Mouse (Mus musculus): Measurements from ENCODE around the gene Hivep3.

Hivep3 gene

DNA sequence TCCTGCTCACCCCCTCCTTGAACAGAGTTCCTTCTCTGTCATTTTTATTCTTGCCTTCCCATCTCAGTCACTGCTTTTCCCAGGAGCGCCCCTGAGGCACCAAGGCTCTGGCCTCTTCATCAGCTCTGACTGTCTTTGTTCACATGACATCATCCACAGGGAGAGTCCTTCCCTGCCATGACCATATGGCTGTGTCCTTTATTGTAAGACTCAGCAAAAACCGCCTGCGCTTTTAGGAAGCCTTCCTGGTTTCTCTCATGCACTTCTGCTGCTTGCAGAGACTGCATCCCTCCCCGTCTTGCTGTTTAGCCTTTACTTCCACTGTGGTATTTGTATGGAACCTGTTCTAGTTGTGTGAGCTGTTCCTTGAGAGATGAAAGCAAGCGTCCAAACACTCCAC is 216.6 kb downstream of the Hivep3 start:
- no peak for DNase-seq

DNA sequence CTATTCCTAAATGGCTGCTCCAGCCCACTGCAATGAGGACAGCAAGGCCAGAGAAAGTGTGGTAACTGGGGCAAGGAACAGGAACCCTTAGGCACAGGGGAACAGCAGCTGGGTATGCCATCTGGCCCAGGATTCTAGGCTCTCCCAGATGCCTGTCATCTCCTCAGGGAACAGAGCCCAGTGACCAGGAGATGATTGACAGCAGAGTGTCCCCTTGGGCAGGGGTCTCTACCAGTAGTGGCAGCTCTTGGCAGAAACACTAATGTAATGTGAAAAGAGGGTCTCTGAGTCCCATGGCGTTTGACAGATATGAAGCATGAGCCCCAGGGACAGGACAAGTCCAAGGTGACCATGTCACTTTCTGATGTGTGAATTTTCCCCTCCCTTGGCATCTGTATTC is 217.5 kb downstream of the Hivep3 start:
- DNase-seq = no peak

DNA sequence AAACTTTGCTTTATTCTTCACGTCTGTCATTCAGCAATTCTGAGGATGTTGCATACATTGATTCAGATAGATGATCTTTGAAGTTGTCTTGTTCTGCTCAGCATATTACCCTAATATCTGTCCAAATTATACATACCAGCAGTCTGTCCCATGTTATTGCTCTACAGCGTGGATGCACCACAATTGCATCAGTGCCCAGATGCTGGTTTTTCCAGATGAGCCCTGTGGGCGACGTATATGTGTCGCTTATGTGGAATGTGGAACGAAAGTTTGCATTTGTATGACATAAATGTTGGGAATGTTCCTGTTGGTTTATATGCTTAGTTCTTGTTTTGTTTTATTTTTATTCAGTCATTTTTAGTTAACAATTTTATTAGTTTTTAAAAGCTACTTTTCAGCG is 221.4 kb downstream of the Hivep3 start:
- DNase-seq = no peak

DNA sequence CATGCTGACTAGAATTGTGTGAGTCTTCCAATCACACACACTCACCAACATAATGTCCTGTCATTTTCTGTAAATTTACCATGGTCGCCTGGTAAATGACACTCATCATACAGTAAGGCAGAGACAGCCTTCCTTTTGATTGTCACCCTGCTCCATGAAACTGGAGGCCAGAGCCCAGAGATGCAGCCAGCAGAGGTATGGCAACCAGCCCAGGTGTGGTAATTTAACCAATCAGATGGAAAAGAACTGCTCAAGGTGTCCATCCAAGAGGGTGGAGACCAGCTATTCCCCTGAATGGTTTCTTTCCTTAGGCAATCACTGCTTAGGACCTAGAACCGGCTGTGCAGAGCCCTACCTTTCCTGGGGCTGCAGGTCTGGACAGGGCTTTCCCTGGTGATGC is 224.4 kb downstream of the Hivep3 start:
- no peak for DNase-seq

DNA sequence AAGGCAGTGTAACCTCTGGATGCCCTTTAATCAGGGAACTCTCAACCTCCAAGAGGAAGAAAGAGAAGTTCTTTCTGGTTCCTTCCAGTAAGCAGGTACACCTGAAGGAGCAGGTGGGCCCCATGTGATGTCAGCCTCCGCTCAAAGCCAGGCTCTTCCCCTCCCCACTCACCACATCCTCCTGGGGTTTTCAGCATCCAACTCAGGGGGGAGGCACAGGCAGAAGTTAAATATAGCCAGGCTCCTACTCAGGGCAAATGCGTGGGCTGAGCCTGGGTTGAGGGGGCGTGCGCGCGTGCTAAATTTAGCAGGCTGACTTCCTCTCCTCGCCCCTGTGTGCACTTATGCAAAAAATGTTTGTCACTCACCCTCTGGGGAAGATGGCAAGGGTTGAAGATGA is 225.7 kb downstream of the Hivep3 start:
- DNase-seq = peak; percentile 88

DNA sequence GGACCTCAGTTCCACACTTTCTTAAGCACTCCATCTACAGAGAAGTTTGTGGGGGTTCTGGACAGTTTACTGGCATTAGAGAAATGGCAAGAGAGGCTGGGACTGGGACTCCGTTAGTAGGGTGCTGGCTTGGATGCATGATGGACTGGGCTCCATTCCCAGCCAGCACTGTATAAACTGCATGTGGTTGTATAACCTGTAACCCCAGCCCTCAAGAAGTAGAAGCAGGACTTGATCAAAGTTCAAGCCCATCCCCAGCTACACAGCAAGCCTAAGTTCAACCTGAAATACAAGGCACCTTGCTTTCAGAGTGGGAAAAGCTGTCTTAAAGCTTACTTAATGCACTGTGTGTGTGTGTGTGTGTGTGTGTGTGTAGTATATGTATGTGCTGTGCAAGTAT is 226.3 kb downstream of the Hivep3 start:
- DNase-seq = no peak

DNA sequence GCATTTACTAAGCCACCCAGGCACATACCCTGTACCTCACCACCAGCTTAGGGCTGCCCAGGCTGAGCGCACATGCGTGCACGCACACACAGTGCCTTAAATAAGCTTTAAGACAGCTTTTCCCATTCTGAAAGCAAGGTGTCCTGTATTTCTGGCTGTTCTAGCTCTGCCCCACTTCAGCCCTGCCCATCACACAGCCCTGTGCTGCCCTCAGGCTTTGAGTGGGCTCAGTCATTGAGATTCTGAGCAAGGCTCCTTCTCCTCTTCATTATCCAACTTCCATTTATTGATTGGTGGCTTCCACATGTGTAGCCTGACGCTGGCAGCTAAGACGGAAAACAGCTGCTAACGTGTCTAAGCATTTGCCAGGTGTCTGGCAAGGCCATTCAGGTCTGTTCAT is 226.9 kb downstream of the Hivep3 start:
- no peak for DNase-seq

DNA sequence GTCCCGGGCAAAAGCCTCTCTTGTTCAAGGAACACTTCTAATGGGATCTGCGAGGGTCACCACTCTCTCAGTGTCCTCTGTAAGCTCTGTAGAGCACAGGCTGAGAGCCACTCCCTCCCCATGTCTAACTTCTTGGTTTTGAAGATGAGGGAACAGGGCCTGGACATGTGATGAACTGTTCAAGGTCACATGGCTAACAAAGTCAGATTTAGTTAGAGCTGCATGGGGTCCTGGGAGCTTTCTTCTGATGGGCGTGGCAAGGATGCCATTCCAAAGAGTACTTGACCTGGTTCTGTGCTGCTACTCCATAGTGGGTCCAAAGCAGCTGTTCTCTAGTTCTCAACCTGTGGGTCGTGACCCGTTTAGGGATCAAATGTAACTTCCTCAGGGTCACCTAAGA is 227.6 kb downstream of the Hivep3 start:
- DNase-seq = no peak

DNA sequence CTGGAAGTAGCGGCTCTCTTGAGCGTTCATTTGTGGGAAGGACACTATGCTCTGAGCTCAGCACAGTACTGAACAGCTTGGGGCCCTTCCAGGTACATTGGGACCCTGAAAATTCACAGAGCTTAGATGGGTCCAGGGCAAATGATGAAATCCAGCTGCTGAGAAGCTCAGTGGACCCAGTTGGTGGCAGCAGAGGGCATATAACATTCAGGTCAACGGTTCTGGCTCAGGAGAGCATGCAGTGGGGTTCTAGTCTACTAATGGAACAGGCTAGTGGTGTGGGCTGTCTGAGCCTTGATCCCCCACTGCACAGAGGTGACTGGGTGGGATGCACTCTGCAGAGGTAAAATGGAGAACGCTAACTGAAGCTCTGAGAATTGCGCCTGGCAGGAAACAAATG is 228.5 kb downstream of the Hivep3 start:
- DNase-seq = peak; percentile 42

DNA sequence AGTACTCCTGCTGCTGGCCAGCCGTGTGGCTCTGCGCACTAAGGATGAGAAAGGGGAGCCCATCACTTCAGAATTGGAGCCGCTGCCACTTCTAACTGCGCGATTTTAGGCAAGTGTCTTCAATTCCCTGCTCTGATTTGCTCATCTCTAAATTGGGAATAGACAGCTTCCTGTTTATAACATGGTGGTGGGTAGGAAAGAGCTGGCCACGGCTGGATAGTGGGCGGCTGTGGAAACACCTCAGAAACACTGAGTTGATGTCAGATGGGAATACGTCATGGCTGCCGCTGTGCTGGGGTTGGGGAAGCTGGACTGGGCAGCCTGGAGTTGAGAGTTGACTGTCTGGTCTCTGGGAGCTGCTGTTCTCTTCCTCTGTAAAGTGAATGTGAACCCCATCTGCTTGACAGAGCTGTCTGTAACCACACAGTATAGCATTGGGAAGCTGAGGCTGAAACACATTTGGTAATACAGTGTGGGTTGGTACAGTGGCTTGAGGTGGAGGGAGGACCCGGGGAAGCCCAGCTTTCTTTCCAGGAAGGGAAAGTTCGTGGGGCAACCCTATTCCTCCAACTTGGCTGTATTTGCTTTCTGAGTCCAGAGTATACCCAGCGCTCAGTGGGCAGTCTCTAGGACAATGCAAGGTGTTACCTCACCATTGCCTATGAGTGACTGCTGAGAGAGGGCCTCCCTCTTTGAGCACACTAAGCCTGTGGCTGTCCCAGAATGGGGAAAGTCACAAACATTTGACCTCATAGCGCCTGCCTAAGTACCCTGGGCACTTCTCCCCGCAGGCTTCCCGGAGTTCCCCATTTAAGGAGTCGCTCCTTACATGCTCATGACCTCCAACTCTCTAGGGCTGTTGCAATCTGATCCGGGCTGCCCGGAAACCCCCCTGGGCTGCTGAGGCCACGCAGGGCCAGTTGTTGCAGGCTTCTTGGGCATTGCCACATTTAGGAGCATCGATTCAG is 232.8 kb downstream of the Hivep3 start:
- no peak for DNase-seq

DNA sequence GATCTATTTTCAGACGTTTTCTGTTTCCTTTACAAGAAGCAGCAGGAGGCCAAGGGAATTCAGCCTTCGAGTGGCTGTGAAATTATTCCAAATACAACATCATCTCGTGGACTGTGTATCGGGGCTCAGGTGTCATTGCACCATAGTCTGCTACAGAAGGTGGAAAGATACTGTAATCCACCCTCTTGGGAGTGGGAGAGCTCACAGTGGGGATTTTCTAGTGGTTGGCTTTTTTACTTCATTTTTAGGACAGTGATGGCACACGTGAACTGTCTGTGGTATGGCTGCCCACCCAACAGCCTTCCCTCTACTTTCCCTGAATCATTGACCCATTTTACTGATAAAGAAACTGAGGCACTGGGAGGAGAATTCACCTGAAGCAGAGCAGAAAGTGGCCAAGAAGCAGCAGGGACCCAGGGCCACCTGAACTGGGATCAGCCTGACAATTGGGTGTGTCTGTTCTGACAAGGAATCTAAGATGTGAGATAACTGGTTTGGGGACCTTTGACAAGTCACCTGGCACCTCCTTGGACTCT is 233.6 kb downstream of the Hivep3 start:
- no peak for DNase-seq

DNA sequence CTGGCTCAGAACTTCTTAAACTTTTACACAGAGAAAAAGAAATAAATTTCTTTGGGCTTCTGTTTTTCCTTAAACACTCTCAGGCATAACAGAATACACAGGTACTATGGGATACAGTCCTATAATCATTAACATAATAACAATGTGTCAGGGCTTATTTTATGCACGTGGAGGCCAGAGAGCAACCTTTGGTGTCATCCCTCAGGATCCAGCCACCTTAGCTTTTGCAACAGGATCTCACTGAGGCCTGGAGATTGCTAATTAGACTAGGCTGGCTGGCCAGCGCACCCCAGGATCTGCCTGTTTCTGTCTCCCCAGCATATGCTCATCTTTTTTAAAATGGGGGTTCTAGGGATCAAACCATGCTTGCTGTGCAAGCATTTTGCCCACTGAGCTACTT is 234.1 kb downstream of the Hivep3 start:
- no peak for DNase-seq

DNA sequence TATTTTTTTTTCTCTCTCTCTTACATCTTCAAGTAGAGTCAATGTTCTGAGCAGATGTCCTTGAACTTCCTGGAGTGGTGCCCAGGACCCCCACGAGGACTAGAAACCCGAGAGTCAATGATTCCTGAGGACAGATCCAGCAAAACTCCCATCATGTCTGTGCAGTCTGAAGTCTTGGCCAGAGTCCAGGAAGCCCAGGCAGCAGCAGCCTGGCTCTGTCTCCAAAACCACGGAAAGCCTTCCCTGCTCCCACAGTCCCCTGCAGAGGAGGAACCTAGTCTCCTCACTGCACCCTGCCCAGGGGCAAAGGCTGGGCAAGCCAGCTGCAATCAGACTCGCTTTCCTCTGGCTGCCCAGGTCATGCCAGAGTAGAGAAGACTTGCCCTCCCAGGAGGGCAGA is 234.5 kb downstream of the Hivep3 start:
- no peak for DNase-seq

DNA sequence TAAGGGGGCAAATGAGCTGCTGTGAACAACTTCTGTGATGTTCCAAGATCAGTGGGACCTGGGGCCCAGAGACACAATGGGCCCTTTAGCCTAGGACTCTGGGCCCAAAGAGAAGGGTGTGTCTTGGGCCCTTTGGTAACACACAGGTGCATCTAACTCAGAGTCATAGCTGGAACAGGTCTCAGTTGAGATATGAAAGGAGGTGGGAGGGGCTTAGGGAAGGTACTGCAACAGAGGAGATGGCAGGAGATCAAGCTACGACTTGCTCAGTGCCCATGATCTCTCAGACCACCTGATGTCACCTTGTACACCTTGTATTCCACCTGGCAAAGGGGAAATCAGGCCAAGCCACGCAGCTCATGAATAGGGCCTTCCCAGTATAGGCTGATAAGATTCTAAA is 235.3 kb downstream of the Hivep3 start:
- no peak for DNase-seq

DNA sequence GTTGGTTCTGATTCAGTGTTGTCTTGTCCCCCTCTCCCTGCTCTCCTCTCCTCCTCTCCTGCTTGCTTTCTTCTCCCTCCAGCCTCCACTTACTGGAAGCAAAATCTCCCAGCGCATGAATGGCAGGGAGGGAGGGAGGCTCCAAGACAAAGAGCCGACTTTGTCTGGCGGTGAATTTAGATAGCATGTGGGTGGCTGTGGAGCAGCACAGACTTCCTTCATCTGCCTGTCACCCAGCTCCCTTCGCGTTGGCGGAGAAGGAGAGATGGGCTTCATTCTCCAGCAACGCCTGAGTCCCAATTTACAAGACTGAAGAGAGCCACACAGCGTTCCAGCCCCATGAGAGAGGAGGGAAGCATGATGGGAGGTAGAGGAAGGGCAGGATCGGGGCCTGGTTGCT is 236.6 kb downstream of the Hivep3 start:
- no peak for DNase-seq

DNA sequence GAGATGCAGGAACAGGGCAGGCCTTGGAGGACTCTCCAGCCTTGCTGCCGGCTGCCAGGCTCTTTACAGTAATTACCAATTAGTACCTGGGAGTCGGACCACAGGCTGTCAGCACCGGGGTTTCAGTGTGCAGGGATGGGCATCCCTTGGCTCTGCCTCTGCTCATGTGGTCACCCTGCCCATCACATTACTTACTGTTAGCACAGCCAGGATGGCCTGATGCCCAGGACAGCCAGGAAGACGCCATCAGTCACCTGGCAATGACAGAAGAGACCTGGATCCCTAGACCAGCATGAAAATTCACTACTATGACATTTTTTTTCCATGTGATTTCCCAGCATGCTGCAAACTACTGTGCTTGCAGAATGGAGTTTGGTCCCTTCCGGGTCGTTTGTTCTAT is 238.8 kb downstream of the Hivep3 start:
- DNase-seq = no peak

DNA sequence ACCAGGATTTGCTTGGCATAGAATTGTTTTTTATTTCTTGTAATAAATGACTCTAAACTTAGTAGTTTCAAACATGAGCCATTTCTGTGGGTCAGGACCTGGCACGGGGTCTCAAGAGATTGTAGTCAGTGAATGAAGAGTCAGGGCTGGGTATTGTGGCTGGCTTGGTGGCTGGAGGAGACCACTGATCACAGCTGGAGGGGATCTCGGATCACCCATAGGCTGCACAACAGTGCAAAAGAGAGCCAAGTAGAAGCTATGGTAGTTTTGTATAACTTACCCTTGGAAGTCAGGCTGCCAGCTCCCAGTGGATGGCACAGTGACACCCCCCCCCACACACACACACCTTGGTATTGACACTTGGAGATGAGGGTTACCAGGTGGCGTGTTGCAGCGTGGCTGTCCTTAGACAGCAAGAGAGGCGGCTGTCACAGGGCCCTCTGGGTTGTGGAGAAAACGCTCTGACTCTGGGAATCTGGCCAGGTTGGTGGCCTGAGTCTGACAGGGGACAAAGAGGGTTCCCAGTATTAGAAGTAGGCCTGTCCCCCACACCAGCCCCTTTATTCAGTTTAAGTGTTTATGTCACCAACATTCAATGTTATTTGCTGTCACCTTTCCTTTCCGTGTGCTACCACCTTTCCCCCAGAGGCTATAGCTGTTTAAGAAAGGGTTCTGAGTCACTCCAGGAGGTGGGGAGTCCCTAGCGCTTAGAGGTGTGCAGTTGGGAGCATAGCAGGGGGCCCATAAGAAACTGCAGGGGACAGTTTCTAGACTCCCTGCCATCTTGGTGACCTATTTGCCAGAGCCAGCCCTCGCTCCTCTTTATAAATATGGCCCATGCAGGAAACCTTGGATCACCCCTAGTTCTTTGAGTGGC is 240.4 kb downstream of the Hivep3 start:
- no peak for DNase-seq

DNA sequence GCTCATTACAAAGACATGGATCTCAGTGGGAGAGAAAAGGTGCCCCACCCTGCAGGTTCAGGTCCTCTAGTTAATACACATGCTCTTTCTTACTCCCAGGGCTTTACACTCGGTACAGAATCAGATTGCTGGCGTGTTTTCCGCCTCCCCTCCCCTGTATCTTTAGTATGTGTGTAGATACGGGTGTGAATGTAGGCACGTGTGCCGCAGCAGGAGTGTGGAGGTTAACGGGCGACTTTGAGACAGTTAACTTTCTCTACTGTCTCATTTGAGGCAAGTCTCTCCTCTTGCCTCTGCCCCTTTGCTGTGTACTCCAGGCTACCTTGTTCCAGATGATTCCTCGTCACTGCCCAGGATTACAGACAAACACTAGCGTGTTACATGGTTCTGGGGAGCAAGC is 241.7 kb downstream of the Hivep3 start:
- no peak for DNase-seq

DNA sequence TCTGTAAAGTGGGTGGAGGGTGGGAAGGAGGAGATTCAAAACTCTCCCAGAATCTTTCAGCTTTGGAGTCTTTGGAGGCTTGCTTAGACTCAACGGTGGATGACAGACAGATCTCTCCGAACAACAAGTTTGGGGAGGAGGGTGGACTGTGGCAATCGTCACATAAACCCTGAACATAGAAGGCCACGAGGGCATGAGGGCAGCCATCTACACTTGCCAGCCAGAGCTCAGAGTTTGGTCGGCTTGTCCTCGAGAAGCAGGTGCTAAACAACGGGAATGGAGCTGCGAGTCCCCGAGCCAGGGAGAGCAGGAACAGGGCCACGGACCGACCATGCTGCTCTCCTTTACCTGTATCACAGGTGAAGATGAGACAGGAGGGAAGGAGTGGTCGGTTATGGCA is 242.2 kb downstream of the Hivep3 start:
- no peak for DNase-seq

DNA sequence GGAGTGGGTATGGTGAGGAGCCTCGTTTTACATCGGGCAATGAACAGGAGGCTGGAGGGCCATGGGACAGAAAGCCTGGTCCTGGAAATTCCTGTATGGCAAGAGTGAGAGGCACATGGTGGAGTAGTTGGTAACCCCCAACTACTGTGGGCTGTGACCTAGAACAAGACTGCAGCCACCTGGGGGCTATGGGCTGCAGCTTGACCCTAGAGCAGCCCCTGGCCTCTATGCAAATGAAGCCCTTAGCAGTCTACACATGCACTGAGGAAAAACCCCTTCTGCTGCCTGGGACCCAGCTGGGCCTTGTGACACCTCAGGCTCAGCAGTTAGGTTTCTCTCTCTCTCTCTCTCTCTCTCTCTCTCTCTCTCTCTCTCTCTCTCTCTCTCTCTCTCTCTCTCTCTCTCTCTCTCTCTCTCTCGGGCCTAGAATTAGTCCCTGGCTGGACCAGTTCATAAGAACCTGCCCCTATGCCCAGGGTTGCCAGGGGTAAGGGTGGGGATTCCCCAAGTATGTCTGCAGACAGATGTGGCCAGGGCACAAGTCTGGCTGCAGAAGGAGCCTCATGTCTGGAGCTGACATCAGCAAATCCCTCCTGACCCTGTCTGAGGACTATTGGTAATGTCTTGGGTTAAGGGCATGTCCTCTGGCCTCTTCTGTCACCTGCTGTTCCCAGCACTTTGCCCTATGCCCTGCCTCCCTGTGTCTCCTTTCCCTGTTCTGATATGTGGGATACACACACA is 243.0 kb downstream of the Hivep3 start:
- no peak for DNase-seq

DNA sequence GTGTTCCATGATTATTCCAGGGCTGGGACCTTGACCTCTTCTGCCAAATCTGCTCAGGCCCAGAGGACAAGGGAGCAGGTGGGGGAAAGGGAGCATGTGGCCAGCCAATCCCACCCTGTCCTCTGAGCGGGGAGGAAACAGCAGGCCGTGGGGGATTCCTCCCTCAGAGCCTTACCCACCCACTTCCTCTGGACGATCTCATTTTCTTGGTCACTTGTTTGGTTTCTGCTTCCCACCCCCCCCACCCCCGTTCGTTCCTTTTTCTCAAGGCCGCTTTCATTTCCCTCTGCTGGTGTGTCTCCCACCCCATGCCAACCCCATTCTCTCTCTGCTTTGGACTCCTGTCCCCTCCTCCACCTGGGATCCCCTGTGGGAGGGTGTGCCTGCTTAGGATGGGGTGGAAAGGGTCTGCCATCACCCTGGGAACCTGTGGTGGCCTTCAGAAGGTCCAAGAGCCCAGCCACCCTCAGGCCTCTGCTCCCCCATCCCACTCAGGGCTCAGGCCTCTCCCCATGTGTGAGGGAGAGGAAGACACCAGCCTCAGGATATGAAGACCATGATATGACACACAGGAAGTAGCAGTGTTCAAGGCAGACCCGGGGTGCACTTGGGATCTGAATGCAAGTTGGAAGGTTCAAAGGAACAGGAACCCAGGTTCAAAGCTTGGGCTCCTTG is 244.4 kb downstream of the Hivep3 start:
- no peak for DNase-seq

DNA sequence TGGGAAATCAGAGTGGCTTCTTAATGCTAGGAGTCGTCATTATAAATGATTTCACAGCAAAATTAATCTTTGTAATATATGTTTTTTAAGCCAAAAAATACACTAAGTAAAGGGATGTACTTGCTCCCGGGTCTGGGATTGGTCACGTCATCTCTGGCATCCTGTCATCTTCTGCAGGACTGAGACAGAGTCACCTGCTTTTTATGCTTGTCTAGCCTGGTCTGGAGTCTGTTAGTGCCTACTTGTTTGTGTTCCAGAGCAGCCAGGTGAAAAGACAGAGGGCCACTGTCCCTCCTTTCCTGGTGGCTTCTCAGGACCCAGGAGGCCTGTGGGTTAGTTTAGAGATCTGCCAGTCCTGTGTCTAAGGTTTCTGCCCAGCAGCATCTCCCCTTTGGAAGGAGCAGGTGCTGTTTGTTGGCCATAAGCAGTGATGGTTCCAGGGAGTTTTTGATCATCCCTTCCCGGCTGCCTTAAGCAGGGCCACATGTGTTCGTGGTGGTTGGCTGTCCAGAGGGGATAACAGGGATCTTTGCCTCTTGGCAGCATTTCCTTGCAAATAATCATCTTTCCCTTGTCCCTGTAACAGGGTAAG is 245.8 kb downstream of the Hivep3 start:
- no peak for DNase-seq
